Mouse (Mus musculus) thymus, adult 2 months (tissue): ENCODE results near the gene Dad1.

Experiments used
- CTCF ChIP-seq: fragments of 200-500 bp; IDR thresholded peaks from 2 replicates; pipeline ENCODE4 v1.5.1; 2012; ENCODE audit warnings: mild to moderate bottlenecking, control low read depth, low read length, moderate library complexity, borderline replicate concordance; ENCODE audit not compliant: control insufficient read depth, poor library complexity, insufficient read depth; ENCODE audit errors: extremely low read depth
- POLR2A ChIP-seq: fragments of 200-500 bp; IDR thresholded peaks from 2 replicates; pipeline ENCODE4 v1.6.1; 2012; ENCODE audit warnings: mild to moderate bottlenecking, low read length, control low read depth, moderate library complexity; ENCODE audit not compliant: control insufficient read depth, poor library complexity, insufficient read depth; ENCODE audit errors: extremely low read depth

DNA sequence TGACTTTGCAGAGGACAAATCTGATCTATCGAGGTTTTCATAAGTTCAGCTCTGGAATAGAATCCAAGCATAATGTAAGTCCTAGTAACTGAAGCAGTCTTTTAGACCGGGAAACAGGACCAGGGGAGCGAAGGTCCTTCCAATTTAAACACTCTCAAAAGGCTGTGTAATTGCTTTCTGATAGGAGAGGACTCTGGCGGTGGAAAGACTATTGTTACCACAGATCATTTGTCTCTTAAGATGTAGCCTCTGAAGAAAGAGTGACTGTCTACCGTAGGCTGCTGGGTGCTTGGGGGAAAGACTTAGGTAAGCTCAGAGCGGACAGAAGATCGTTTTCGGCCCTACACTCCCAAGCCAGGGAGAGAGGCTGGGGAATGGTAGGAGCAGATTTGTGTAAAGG lies 53.5 kb downstream of the Dad1 start:
- TF ChIP-seq CTCF: no peak
- TF ChIP-seq POLR2A: no peak
